Mouse (Mus musculus) neutrophil, adult 65 days (primary cell): ENCODE measurements around the gene Lrrc1. TPM values are rescaled to one million over a fixed set of nuclear protein-coding genes. Genes with fewer than 3 reads are reported as not detected.

Experiments used
- total RNA-seq: library from RNA; stranded (reverse); gene quantifications from 2 replicates; pipeline ENCODE4 v1.2.4, GENCODE M21; 2023

Gene Lrrc1
- 3.0 and 4.0 TPM in 2 replicates for total RNA-seq

GRCm38 (mm10) chr9:77544354-77545067, at the start of gene Lrrc1:
Lrrc1 (minus strand) TSS chr9:77544870.

Other genes with a start within 250 kb of the Lrrc1 start
- gene Mlip, start 191.9 kb downstream of the Lrrc1 start, total RNA-seq, result not detected in 2 replicates
- gene Klhl31, start 91.6 kb upstream of the Lrrc1 start, total RNA-seq, result not detected in 2 replicates
- gene Gclc, start 209.7 kb upstream of the Lrrc1 start, total RNA-seq, result 11.6 and 13.2 TPM in 2 replicates